Mouse (Mus musculus) megakaryocyte, embryonic 14.5 days (primary cell): Measurements from ENCODE around the gene Acad9.

Experiments used
- FLI1 ChIP-seq: IDR thresholded peaks from 2 replicates; pipeline ENCODE4 v1.6.1; 2012; ENCODE audit warnings: low read length, inconsistent platforms, mixed read lengths
- GATA1 ChIP-seq: IDR thresholded peaks from 3 replicates; pipeline ENCODE4 v1.6.1; 2012; ENCODE audit warnings: mixed read lengths, low read length, inconsistent platforms, borderline replicate concordance

- no peak for TF ChIP-seq GATA1
- no peak for TF ChIP-seq FLI1
Measured at GRCm38 (mm10) chr3:36136152-36136551, 70.4 kb downstream of the Acad9 start.
